Mouse (Mus musculus) olfactory bulb, adult 2 months (tissue): Measurements from ENCODE around the gene Mapkapk2.

Source experiments
- CTCF ChIP-seq: fragments of 200-500 bp; IDR thresholded peaks from 2 replicates; pipeline ENCODE4 v1.5.1; 2012; ENCODE audit warnings: low read depth, mild to moderate bottlenecking, low read length, moderate library complexity; ENCODE audit not compliant: insufficient read depth
- POLR2A ChIP-seq: fragments of 200-500 bp; IDR thresholded peaks from 2 replicates; pipeline ENCODE4 v1.6.1; 2012; ENCODE audit warnings: mild to moderate bottlenecking, low read depth, low read length, moderate library complexity; ENCODE audit not compliant: insufficient read depth

DNA sequence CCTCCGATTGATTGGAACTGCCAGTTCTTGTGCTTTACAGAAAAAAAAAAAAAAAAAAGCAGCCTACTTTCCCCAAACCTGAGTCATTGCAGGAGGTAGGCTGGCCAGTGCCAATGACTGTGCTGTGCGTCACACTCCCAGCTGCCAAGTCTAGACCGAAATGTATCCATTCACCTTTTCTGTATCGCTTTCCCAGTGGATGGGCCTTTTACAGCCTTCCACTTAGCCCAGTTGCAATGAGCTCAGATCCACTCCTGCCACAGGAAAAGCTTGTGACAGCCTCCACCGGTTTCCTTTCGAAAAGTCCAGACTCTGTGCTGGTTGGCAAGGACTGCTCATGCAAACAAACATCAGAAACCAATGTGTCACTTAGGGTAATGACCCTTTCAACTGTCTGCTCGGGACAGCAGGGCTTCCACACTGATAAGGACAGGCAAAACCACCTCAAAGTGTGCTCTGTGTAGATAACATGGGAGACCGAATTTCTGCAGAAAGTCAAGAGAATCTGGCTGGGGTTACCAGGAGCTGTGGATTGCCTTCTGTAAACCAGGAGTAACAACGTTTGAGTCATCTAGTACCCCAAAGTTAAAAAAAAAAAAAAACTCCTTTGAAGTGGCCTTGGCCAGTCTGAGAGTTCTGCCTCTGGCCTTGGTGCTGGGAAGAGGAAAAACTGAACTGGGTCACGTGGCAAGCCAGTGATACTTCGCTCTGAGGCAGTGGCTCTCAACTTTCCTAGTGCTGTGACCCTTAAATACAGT lies 28.5 kb upstream of the Mapkapk2 start:
- TF ChIP-seq POLR2A (no peak), CTCF (no peak)
